Mouse (Mus musculus) retina, postnatal 7 days (tissue): ENCODE results near the gene Smarcd1.
A peak's percentile ranks its signal among the peaks of the same experiment; 100 is the strongest.
"Not testable (repeated sequence)": the region's sequence is repeated elsewhere in the genome, so short reads cannot be mapped to it uniquely, and the experiment has no call there.

Experiments used
- DNase-seq: peaks from one replicate; pipeline ENCODE4 v3.0.0-alpha.2; 2012; ENCODE audit warnings: low read depth, low spot score

Smarcd1 gene

DNA sequence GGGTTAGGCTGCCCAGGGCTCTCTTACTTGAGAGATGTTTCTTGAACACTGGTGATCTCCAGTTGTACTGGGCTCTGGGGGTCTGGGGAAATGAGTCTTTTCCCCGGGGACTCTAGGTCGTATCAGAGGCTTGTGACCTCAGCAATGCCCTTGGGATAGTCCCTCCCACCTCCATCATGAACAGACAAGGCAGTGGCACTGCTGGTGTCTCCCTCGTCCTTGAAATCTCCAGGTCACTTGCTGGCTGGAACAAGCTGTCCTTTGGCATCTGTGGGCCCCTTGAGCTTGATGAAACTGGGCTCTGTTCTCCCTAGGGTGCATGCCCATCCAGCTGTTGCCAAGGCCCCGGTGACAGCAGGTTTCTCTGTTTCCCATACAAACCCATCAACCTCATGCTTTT is 12.3 kb downstream of the Smarcd1 start:
- no peak for DNase-seq

DNA sequence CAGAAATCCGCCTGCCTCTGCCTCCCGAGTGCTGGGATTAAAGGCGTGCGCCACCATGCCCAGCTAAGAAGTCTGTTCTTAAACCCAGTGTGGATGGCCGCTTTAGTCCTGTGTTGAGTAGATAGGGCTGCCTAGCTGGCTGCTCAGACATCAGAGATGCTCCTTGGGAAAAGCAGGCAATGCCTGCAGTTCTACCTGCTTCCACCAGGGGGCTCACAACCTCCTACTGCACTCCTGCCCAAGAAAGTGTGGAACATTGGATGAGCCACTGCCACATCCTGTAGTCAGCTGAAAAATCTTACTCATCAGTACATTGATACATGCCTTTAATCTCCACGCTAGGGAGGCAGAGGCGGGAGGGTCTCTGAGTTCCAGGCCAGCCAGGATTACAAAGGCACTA is 12.9 kb downstream of the Smarcd1 start:
- no peak for DNase-seq

DNA sequence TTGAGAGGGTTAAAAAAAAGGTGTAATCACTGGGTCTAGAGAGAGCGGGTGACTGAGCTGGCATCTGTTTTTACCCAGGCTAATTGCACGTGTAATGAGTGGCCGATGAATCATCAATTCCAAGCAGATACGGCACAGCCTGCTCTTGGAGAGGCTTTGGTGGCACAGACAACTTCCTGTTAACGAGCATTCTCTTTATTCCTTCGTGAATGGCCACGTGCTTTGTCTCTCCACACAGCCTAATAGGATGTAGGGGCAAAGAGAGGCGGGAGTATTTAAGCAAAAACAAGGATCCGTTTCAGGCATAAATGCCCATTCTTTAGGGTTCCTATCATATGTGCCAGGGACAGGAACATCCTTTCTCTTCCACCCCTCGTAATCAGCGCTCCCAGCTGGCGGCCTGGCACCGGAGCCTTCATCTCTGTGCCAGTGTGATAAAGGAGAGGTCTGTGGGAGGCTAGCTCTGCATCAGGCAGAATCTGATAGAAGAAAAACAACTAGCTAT is 13.5 kb downstream of the Smarcd1 start:
- no peak for DNase-seq

DNA sequence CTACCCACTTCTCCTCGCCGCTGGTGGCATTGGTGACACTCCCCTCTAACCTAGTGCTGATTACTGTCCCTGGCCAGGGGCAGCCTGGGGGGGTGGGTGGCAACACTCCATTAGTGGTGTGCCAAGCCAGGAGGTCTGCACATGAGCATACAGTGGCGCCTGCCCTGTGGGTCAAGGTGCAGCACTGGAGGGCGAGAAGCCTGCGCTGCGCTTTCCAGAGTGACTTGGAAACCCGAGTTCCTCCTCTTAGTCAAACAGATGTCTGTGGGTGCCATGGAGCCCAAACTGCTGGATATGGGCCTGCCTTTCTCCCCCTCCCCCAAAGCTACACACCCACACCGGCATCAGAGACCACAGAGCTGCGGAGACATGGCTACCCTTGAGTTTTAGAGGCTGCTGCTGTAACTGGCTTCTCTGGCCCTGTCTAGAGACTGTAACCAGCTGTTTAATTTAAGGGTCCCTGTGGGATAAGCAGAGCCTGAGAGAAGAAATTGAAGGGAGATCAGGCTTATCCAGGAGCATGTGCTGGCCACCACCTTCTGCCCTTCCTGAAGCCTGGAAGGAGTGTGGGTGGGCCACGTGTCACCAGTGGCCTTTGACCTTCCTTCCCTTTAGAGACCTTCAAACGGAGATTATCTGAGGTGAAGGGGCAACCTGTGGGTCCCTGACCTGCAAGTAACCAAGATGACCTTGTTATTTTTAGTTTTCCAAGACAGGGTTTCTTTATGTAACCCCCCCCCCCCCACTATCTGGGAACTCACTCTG is 14.2 kb downstream of the Smarcd1 start:
- no peak for DNase-seq

DNA sequence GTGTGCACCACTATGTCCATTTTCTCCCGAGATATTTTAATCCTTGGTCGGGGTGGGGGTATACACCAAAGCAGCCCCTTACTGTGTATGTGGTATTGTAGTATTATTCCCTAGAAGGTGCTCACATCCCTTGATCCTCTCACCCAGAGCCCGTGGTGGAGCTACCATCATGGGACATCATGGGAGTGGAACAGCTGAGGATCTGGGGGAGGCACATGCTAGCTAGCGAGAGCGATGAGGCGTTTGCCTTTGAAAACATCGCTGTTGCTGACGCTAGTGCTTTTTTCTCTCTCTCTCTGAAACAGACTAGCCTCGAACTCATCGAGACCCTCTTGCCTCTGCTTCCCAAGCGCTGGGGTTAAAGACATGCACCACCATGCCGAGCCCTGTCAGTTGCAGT is 14.9 kb downstream of the Smarcd1 start:
- DNase-seq, result no peak

DNA sequence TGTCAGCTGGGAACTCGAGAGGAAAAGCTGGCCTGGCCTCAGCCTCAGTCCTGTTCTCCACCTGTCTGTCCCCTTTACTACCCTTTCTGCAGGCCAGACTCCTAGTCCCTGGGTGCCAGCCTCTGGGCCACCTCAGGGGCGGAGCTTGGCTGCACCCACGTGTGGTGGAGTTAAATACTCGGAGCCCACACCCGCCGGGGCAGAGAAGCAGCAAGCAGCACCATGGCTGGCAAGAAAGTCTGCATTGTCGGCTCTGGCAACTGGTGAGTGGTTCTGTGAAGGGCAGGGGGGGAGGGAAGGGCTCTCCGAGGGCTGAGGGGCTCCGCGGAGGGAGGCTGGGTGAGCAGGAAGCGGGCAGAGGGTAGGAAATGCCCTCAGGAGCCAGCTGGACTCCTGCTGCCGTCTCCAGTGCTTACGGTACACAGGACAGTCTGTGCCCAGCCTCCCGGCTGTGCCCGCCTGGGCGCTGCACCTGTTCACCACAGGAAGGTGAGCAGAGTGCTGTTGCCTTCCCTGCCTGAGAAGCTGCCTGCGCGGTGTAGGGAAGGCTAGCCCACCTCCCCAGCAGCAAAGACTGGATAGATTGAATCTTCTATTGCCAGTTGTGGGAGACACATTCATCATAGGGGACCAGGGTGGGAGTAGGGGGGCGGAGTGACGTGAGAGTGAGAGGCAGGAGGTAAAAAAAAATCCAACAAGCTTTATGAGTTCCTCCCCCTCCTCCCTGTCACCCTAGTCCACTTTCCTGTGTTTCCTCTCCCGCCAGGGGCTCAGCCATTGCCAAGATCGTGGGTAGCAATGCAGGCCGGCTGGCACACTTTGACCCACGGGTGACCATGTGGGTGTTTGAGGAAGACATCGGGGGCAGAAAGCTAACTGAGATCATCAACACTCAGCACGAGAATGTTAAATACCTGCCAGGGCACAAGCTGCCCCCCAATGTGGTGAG is 15.7 kb downstream of the Smarcd1 start, which contains the start of gene Gpd1:
Gene Gpd1 (plus strand): TSS at position 130 of the 949 bp plus-strand sequence.
- DNase-seq, result no peak

DNA sequence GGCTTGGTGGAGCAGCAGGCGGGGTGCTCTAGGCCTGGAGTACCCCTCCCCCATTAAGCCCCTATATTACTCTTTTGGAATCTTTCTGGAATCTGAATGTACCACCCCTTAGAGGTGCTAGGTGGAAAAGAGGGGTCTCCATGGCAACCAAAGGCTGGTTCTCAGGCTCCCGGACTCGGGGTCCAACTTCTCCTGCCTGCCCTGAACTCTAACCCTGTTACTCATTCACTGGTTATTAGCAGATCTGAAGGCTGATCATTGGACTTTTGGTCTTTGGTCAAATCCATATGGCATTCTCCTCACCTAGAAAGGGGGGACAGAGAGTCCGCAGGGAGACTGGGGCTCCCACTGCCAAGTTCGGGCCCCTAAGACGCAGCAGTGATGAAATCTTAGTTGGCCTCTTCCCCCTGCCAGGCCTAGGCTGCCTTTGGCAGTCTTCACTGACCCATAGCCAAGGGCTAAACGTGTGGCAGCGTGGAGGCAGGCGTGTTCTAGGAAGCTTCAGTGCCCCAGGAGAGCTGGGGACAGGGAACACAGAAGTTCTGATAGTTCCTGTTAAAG is 16.6 kb downstream of the Smarcd1 start:
- no peak for DNase-seq

DNA sequence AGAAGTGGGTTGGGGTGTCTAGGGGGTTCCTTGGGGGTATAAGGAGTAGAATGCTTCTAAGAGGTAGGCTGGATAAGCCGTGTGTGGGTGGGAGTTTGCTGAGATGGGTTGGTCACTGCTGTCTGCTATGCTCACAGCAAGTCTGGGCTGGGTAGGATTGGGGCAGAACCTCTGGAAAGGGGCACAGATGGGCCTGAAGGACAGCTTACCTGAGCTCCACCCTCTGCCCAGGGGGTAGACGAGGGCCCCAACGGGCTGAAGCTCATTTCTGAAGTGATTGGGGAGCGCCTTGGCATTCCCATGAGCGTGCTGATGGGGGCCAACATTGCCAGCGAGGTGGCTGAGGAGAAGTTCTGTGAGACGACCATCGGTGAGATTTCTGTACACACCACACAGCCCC is 17.9 kb downstream of the Smarcd1 start:
- no peak for DNase-seq

DNA sequence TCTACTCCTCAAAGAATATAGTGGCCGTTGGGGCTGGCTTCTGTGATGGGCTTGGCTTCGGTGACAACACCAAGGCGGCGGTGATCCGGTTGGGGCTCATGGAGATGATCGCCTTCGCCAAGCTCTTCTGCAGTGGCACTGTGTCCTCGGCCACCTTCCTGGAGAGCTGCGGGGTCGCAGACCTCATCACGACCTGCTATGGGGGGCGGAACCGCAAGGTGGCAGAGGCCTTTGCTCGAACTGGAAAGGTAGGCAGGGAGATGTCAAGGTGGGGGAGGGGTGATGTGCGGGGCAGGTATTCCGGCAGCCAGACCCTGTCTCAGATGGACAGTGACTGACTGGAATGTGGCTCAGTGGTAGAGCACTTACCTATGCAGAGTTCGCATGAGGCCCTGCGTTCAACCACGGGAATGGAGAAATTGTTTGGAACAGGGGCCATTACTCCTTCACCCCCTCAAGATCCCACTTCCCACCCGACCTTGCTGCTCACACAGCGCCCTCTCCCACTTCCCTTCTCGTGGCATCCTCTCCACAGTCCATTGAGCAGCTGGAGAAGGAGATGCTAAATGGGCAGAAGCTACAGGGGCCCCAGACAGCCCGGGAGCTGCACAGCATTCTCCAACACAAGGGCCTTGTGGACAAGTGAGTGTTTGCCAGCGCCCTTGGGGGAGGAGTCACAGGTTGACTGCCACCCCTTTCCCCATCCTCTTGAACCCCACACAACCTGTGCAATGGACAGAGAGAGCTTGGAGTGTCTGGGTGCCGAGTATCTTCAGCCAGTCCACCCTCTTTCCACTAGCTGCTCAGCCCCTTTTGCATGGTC is 20.2 kb downstream of the Smarcd1 start:
- DNase-seq, result no peak

DNA sequence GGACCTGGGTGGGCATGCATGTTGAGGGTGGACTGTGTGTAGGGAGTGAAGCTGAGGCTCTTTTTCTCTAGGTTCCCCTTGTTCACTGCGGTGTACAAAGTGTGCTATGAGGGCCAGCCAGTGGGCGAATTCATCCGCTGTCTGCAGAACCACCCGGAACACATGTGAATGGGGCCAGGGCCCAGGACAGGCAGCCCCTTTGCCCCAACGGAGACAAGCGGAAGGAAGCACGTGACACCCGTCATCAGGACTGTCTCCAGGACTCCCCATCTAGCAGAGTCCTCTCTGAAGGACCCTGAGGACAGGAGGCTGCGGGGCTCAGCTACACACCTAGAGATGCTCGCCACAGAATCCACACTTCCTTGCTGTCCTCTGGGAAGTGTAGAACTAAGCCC is 21.2 kb downstream of the Smarcd1 start:
- no peak for DNase-seq

DNA sequence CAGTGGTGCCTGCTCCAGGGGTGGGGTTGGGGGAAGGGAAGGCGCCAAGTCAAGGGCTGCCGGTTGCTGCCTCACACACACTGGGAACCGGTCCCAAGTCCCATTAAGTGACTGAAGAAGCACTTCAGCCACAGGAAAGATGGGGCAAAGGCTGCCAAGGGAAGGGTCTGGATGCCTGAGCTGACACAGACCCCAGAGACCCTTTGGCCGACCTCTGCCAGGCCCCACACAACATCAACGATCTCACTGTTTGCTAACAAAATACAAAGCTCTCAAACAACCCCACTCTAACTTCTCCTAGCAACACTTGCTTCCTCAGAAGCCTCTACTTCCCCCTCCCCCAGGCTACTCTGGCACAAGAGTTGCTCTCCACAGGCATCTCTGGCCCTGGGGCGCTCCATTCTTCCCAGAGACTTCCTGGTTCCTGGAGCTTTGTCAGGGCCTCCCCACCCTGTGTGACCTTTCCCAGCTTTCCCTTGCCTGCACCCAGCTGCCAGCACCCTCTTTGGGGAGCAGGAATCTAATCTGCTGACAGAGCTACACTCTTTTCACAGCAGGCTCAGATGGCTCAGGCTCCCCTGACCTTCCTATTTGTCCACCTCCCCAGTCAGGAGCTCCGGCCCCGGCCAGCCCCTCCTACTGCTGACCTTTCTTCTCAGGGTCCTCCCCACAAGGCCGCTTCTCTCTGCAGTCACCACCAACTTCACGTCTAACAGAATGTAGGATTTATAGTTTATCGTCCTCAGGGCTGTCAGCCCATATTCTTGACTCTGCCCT is 21.8 kb downstream of the Smarcd1 start:
- DNase-seq, result no peak

DNA sequence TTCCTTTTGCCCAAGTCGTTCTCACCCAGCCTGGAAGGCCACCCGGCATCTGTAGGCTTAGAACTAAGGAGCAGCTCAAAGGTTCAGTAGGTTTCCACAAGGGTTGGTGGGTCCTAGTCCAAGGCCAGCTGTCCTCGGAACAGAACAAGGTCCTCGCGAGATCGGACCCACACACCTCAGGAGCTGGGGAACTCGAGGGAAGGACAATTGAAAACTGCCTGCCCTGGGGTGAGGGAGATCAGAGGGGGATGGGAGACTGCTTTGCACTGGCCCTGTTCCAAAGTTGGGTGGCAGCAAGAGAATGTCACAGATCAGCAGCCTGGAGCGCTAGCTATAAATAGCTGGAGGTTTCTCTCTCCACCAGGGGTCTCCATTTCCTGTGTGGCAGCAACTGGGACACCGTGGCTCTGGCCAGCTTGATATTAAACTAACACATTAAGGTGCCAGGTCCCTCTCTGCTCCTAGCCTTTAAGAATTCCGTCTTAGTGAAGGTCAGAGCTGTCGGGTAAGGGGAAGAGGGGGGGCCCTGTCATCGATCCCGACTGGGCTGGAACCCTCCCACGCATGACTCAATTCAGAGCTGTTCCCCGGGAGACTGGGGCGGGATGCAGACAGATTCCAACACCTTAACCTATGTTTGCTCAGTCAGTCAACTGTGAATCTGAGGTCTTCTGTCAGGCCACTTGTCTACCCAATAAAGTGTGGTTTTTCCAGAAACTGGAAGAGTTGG is 22.5 kb downstream of the Smarcd1 start:
- peak; percentile 62 for DNase-seq

DNA sequence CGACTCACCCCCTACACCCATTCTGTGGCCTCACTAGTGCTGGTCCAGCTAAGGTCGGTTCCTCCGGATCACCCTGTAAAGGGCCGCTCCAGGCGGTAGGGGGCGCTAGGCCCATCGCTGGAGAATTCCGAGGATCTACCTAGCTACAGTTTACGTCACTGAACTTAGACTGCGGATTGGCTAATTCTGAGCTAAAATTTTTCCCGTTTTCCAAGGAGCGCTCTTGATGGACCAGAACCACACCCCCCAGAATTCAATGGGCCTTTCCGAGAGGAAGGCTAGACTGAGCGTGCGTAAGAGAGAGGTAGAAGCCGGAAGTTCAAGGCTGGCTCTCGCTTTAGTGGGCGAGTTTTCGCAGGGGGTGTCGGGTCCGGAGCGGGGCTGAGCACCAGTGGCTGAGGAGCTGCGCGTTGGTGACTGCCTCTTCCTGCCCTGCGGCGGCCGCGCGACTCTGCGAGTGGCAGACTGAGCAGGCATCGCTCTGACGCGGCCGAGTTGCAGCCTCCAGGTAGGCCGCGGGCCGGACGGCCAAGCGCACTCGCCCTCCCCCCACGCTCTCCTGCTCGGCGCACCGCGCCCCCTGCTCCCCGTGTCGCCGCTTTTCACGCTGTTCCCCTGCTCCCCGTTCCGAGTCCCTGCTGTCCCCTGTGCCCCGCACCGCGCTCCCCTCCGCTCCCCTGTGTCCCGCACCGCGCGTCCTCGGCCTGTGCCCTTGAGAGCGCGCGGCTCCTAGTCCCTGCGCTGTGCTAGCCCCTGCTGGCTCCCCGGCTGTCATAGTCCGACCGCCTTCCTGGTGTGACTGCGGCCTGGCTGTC is 23.6 kb downstream of the Smarcd1 start, which contains the start of gene Cox14:
Gene Cox14 (plus strand): TSS at position 278 of the 815 bp plus-strand sequence.
- DNase-seq, result peak; percentile 97

DNA sequence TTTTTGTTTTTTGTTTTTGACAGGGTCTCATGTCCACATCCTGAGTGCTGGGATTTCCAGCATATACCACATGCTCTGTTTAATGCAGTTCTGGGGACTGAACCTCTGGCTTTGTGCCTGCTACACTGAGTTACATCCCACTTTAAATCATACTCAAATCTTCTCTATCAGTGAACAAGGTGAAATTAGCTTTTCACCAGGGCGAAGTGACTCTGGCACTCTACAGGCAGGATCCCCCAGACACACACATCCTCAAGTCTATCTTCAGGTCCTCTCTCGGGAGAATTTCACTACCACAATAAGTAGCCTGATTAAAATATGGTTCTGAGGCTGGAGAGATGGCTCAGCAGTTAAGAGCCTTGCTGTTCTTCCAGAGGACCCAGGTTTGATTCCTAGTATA is 24.6 kb downstream of the Smarcd1 start:
- no peak for DNase-seq

DNA sequence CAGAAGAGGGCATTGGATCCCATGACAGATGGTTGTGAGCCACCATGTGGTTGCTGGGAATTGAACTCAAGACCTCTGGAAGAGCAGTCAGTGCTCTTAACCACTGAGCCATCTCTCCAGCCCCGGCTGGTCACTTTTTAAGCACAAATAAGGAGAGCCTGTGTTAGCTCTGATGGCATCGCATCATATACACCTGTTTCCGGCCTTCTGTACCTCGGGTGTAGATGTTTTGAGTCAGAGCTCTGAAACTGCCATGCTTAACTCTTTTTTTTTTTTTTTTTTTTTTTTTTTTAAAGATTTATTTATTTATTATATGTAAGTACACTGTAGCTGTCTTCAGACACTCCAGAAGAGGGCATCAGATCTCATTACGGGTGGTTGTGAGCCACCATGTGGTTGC is 25.1 kb downstream of the Smarcd1 start:
- DNase-seq, result not testable (repeated sequence)

DNA sequence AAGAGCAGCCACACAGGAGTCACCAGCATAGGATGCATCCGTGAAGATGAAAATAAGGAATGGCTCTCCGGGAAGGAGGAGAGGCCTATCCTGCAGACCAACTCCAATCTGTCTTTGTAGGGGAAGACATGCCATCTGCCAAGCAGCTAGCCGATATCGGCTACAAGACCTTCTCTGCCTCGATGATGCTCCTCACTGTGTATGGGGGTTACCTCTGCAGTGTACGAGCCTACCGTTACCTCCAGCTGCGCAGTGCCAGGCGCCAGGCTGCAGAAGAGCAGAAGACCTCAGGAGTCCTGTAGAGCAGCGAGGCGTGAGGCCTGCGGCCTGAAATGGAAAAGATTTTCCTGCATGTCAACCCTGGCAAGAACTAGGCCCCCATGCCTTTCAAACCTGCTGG is 25.6 kb downstream of the Smarcd1 start:
- DNase-seq, result no peak

DNA sequence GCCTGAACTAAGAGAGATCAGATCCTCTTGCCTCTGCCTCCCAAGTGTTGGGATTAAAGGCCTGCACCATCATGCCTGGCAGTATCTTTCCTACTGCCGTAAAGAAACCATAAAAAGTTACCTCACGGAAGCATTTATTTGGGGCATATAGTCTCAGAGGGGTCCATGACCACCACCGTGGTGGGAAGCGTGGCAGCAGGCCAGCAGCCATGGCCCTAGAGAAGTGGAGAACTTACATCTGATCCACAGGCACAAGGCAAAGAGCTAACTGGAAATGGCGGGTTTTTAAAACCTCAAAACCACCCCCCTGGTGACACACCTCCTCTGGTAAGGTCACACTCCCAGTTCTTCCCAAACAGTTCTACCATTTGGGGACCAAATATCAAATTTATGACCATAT is 26.3 kb downstream of the Smarcd1 start:
- no peak for DNase-seq

DNA sequence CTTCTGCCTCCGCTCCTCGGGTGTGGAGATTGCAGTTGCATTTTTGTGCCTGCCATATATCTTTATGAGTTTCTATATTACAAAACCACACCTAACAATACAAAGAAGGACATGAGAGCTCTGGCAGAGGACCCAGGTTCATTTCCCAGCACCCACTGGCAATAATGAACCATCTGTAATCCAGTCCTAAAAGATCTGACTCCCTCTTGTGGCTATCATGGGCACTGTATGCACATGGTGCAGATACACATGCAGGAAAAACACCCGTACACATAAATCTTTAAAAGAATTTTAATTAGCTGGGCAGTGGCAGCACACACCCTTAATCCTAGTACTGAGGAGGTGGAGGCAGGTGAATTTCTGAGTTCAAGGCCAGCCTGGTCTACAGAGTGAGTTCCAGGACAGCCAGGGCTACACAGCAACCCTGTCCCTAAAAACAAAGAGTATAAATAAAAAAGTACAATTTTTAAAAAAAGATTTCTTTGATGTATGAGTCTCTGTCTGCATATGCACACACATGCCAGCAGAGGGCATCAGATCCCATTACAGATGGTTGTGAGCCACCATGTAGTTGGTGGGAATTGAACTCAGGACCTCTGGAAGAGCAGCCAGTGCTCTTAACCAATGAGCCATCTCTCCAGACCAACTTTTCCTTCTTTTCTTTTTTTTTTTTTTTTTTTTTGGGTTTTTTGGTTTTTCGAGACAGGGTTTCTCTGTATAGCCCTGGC is 27.3 kb downstream of the Smarcd1 start:
- no peak for DNase-seq
